Mouse (Mus musculus): ENCODE measurements at regions not wholly inside any gene's neighbourhood (a gene's known extent, or its start where the extent isn't known, plus 50 kb on each side); places are given as distances from the start of the nearest gene placed in this dataset.

DNA sequence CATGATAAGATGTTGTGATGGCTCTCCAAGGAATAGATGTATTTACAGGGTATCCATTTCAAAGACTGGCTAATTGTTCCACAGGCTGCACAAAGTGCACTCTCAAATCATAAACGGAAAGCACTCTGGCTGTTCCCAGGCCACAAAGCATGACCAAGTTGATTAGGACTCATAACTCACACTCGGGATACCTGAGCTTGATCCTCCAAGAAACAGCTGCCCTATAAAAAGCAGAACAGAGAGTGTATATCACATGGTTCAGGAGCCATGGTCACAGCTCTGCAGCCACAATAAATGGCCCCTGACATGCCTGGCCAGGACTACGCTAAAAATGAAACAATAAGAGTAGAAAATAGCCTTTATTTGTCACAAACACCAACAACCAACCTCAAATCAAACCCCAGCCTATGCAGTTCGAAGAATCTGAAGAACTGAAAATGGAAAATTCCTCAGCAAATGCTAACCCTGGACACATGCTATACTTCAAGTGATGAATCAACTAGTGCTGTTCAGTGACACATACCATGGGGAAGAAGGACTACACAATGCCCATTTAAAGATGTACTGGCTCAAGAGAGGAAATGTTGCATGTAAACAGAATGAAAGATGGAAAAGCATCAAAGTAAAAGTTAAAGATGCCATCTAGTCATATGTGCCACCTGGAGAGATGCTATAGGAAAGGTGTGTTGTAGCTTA is 473.5 kb downstream of the Gsdmc2 start:
- DNase-seq (ENCODE audit: low spot score) = no peak

DNA sequence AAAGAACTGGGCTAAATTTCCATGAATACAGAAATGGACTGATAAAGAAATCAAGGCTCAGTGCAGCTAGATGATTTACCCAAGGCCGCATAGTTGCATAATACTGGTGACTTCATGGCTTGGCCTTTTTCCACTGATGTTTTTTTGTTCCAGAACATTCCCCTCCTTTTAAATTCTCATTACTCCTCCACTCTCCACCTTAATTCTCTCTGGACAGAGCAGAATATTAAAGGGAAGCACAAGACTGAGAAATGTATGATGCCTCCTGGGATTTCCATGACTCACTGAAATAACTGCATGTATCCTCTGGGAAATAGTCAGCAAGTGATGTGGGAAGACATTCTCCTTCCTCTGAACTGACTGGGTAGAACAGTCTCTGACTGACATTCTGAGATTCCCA is 480.5 kb downstream of the Gsdmc2 start:
- peak; percentile 49 for DNase-seq (ENCODE audit: low spot score)

GRCm38 (mm10) chr15:63360402-63360801 is 484.6 kb downstream of the Gsdmc2 start:
- no peak for DNase-seq (ENCODE audit: low spot score)

DNA sequence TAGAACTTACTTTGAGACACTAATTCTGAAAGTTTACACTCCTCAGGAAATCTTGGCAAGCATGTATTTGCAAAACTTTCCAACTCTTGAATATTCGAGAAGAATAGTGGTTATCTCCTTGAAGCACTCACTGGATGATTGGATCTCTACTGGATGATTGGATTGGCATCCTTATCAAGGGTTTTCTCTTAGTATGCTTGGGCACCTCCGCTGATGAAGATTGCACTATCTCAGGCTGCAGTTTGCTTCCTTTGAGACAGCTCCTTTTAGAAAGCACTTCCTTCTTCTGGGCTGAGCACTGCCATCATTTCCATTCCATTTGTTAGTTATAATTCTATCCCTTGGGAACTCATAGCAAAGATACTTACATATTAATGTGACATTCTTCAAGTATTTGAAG is 503.2 kb downstream of the Gsdmc2 start:
- no peak for DNase-seq (ENCODE audit: low spot score)

DNA sequence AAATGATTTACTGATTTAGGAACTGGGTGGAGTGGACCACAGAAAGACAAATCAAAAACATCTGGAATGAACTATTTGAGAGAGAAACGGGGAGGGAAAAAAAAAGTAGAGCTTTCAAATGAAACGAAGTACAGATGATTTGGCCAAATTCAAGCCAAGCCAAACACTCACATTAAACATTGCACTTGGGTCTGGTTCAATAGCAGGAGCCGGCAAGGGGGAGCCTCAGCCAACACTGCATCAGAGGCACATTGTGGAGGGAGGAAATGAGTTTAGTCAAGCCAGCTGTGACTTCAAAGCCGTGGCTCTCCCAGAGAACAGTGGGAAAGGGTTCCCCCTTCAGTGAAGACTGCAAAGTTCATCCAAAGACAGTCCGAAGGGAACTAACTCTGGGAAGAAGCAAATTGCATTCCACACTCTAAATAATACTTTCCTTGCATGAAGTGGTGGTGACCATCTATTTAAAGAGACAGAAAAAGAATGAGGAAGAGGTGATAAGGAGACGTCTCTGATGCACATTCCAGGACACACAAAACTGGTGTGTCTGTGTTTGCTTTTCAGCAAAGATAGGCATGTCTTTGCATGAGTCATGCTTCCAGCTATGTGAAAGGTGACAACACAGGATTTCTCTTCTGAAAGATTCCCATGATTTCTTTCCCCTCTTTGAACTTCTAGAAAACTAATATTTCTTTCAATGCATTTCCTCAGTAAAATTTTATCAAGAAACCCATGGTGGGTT is 504.5 kb downstream of the Gsdmc2 start:
- peak; percentile 58 for DNase-seq (ENCODE audit: low spot score)

DNA sequence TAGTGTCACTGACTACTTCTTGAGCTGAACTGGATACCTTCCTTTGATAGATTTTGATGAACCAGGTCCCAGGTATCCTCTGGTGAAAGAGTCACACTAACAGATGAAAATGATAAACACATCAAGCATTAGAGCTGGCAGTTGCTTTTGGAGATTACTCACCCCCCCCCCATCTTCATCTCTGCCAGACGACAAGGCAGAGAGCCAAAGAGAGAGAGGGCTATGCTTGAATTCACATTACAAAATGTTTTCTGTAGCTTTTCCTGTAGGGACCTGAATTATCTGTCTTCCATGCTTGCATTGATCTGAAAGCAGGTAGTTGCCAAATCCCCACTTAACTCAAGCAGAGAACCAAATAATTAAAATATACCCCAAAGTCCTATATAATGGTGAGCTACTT is 525.3 kb downstream of the Gsdmc2 start:
- DNase-seq (ENCODE audit: low spot score) = no peak

DNA sequence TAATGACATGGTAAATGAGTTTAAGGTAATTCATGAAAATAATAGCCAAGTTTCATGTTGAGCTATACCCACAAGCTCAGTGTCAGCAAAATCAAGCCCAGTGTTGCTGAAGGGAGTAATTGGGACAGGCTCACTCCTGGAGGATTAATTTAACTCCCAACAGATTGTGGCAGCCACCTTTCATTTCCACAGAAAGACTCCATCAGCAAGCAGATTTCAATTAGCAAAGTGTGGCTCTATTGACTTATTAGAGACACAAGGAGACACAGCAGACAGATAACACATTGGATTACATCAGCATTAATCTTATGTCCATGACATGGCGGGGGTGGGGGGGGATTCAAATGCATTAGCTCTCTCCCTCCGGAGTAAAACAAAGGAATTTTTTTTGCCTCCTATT is 534.6 kb downstream of the Gsdmc2 start:
- DNase-seq (ENCODE audit: low spot score) = no peak

DNA sequence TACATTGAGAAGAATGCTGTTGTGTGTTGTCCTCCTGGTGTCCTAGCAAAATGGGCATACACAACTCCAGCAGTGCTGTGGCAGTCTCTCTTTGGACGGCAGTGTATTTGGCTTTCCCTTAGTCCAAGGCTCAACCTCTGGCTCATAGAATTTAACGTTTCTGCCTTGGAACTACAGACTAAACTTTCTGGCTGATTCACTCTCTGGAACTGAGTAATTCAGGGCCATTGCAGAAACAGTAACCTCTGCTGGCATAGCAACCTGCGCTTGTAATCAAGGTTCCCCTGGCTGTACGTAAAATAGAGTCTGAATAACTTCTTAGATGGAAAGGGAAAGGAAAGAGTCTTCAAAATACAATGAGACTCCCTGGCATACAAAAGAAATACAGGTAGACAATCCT is 545.7 kb downstream of the Gsdmc2 start:
- no peak for DNase-seq (ENCODE audit: low spot score)

GRCm38 (mm10) chr15:63288534-63288933 is 556.4 kb downstream of the Gsdmc2 start:
- no peak for DNase-seq (ENCODE audit: low spot score)

GRCm38 (mm10) chr15:63286026-63286425 is 559.0 kb downstream of the Gsdmc2 start:
- DNase-seq (ENCODE audit: low spot score) = no peak

DNA sequence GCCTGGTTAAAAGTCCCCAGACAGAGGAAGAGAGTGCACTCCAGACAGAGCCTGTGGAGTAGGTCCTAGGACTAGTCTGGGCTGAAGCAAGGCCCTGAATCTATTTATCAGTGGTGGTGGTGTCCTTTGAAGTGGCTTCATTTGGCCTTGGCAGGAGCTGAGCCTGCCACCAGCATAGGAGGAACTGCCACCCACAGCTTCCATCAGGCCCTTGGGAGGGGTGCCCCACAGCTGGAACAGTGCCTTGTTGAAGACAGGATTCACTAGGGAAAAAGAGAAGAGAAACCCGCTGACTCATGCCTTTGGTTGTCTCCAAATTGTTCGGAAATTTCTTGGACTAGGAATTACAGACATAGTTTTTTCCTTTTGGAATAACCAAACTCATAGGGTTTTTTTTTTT is 574.6 kb downstream of the Gsdmc2 start:
- no peak for DNase-seq (ENCODE audit: low spot score)

DNA sequence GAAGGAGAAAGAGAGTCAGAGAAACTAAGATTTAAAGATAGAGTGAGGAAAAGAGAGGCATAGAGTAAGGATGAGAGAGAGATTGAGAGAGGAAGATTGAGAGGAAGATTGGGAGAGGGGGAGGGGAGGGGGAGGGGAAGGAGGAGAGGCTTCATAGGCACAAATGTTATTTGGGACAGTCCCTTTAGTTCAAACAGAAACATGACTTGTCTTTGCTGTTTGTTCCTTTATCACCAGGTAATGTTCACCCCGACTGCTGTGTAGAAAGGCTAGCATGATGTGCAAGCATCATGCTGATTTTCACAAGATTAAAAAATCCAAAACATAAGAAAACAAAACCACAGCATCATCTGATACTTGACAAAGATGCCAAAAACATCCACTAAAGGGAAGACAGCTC is 579.1 kb downstream of the Gsdmc2 start:
- no peak for DNase-seq (ENCODE audit: low spot score)

DNA sequence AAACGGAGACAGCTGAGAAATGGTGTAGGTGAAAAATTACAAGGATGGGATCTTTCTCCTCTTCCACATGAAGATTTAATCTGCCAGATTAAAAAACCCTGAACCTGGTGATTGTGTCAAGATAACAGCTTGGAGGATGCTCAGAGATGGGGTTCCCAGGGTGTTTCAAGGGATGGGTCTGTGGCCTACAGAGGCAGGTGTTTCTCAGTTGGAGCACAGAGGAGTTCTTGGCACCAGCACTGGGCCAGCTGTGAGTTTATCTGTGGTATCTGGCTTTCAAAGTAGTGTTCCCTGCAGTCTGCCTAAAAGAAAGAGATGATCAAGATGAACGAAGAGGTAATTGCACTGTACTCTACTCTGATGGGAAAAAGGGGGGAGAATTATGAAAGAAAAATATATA is 589.2 kb downstream of the Gsdmc2 start:
- DNase-seq (ENCODE audit: low spot score) = no peak

DNA sequence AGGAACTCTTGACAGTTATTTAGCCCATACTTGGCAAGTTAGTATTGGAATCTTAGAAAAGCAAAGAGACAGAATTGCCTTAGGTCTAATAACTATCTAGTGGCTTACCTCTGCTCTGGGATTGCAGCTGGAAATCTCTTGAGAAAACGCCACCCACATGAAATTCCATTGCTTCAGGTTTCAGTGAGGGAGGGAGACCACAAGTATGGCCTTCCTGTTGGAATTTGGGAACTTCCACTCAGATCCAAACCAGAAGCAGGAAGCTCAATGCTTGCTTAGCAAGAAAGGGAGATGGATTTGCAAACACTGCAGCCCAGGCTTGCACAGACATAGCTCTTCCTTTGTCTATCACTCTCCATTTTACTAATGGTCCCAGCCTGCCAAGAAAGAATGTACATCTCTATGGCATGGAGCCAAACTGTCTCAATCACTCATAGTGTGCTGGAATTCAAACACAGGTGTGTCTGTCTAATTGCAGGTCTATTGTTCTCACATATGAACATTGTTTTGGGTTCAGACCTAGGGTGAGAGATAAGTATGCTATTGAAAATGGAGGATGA is 592.1 kb downstream of the Gsdmc2 start:
- no peak for DNase-seq (ENCODE audit: low spot score)

- no peak for DNase-seq (ENCODE audit: low spot score)
Measured at GRCm38 (mm10) chr15:63238601-63239000, 606.4 kb downstream of the Gsdmc2 start.

GRCm38 (mm10) chr15:63218393-63219060 is 626.5 kb downstream of the Gsdmc2 start:
- DNase-seq (ENCODE audit: low spot score) = no peak

DNA sequence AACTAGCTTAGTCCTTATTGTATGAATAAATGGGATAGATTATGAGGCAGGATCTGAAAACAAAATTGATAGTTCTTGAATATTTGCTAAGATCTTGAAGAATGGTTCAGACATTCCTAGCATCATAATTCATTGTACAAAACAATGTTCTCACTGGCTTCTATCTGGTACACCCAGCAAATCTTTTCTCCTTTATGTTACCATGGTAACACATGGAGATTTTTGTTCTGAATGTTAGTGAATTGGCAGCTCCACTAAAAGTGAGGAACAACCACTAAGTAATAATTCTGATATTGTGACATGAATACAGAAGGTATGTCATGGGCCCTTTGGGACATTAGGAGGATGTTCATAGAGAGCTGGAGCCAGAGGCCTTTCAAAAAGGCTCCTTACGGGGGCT is 639.8 kb downstream of the Gsdmc2 start:
- DNase-seq (ENCODE audit: low spot score) = no peak

DNA sequence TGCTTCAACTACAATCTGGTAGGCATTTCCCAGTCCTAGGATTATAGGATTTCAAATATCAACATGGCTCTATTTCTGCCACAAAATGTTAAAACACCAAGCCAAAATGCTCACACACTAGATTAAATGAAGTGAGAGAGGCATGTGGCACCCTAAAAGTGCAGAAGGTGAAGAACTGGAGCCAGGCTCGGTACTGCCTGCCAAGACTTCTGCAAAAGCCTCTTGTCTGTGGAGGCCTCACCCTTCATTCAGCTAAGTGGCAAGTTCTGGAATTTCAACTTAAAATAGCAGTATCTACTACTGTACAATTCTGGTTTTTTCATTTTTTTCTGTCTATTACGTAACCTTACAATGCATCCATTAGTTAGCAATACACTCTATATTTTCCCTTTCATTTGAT is 649.9 kb downstream of the Gsdmc2 start:
- no peak for DNase-seq (ENCODE audit: low spot score)

DNA sequence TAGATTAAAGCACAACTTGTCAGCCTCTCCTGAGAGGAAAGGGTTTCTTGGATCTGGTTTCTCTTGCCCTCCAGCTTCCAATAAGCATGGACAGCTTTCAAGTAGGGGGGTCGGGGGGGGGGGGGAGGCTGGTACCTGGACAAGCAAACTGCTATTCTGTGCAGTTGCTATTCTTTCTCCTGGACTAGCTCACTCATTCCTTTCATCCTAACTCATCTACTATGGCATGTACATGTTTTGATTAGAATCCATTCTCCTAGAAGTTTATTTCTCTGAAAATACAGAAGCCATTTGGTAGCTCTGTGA is 650.5 kb downstream of the Gsdmc2 start:
- no peak for DNase-seq (ENCODE audit: low spot score)

DNA sequence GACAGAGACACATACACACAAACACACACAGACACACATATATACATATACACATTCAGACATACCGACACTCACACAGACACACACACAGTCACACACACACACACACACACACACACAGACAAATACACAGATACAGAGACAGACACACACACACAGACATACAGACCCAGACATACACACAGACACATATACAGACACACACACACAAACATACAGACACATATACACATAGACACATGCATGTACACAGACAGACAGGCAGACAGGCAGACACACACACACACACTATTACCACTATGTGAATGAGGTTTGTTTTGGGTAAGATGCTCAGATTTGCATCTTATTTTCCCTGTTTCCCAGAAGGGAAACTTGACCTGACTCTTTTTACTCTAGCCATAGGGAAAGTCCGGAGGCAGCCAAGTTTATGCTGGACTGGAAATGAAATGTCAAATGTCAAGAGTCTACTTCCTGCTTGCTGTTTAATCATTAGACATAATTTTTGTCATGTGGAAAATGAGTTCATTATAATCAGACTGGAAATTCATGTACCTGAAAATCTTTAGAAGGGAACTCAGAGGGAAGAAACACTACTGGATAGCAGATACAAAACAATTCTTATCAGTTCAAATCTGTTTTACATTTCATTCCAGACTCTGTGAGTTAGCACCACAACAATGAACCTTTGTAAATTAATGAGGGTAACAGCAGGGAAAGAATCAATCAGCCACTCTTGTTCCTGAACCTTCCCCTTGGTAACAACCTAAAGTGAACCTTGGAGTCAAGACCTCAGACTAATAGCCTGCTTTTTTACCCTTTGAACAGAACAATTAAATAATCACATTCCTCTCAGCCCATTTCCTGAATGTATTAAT is 651.1 kb downstream of the Gsdmc2 start:
- no peak for DNase-seq (ENCODE audit: low spot score)

GRCm38 (mm10) chr15:63191731-63192130 is 653.2 kb downstream of the Gsdmc2 start:
- DNase-seq (ENCODE audit: low spot score) = no peak

DNA sequence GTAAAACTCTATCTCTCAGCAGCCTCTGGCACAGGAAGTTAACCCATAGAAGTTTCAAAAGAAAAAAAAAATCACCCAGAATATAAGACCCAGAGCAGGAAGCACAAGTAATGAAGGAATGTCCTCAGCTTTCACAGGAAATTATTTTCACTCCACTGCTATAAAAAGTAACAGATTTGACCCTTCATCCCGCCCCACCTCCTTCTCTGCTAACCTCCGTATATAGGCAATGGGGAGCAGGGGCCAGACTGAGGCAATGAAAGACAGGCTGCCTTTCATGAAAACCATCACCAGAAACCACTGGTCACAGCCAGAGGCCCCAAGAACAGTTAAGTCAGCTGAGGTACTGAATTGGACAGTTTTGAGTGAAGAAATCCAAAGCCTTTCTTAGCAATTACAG is 654.9 kb downstream of the Gsdmc2 start:
- DNase-seq (ENCODE audit: low spot score) = no peak

Measured in ovary, postnatal 14 days (tissue).